Mouse (Mus musculus) cortical plate, adult 2 months (tissue): Measurements from ENCODE around the gene Ablim1.

Experiments
- CTCF ChIP-seq: fragments of 200-500 bp; IDR thresholded peaks from 2 replicates; pipeline ENCODE4 v1.5.1; 2011; ENCODE audit warnings: mild to moderate bottlenecking, control low read depth, low read length; ENCODE audit not compliant: insufficient read depth; ENCODE audit errors: extremely low read depth
- POLR2A ChIP-seq: fragments of 200-500 bp; IDR thresholded peaks from 2 replicates; pipeline ENCODE4 v1.6.1; 2011; ENCODE audit warnings: mild to moderate bottlenecking, low read length, control low read depth; ENCODE audit not compliant: insufficient read depth; ENCODE audit errors: extremely low read depth

DNA sequence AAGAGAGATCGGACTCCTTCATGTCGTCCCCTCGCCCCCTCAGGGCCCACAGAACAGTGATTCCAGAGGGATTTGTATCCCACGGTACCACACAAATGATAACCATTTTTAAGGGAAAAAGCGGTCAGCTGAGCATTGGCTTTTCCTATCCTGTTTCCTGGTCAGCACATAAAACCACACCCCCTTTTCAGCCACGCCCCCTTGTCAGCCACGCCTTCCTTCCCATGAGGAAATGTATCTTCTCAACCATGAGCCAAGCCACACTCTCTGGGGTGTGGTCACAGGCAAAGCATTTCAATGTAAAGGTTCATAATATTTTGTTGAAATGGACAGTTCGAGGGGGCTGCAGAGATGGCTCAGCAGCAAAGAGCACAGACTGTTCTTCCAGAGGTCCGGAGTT lies 163.2 kb downstream of the Ablim1 start:
- TF ChIP-seq POLR2A (no peak), CTCF (no peak)
